ENCODE assay signal across 8 mouse cellular contexts in genomic region chr10:24753536-24754250, GRCm38 (mm10). TPM values are rescaled to one million over a fixed set of nuclear protein-coding genes. Genes with fewer than 3 reads are reported as not detected.
DNase-seq lines count a peak whose midpoint lies in the region; ATAC-seq and TF ChIP-seq lines count a peak whose summit lies in the region.

No protein-coding gene starts in this region.

- no peak for TF ChIP-seq CTCF in E14TG2a.4 (conservative IDR thresholded peaks at IDR 0.05; ENCODE audit: low read length)

- H3K27ac ChIP-seq in heart, embryonic 12.5 days (ENCODE audit: poor library complexity, severe bottlenecking), result no peak overlapping the region
- no peak overlapping the region for H3K27ac ChIP-seq in hindbrain, embryonic 13.5 days
- no peak overlapping the region; the same call in 1 of the 2 replicates for H3K27ac ChIP-seq in lung, embryonic 15.5 days

- peak overlapping the region; percentile 60 for H3K4me2 ChIP-seq in heart, embryonic 12.5 days
- peak overlapping the region; percentile 33; the same call in 1 of the 2 replicates for H3K4me2 ChIP-seq in hindbrain, embryonic 13.5 days
- peak overlapping the region; percentile 41 for H3K4me2 ChIP-seq in lung, embryonic 15.5 days

- WGBS in heart, embryonic 12.5 days, result 62% methylated on average over 16 of the region's 16 CpGs
- 75% methylated on average over 16 of the region's 16 CpGs for WGBS in hindbrain, embryonic 13.5 days
- 49% methylated on average over 16 of the region's 16 CpGs for WGBS in lung, embryonic 15.5 days

- DNase-seq in heart, postnatal 10 days, result no peak
- no peak for DNase-seq in urinary bladder, adult 2 months (ENCODE audit: low spot score)
- DNase-seq in cerebellum, adult 9-11 months, result no peak

- H3K27me3 ChIP-seq in heart, embryonic 12.5 days (replicated peaks), result no peaks in the 10 kb centered on the region
- H3K27me3 ChIP-seq in E14TG2a.4 (ENCODE audit: insufficient read depth, low read length), result no peaks in the 10 kb centered on the region; the same call in 1 of the 2 replicates
- H3K27me3 ChIP-seq in hindbrain, embryonic 13.5 days, result no peaks in the 10 kb centered on the region
- H3K27me3 ChIP-seq in lung, embryonic 15.5 days, result no peaks in the 10 kb centered on the region

- peaks cover 7% of the 10 kb centered on the region for H3K4me1 ChIP-seq in heart, embryonic 12.5 days (replicated peaks)
- peaks cover 15% of the 10 kb centered on the region for H3K4me1 ChIP-seq in E14TG2a.4 (replicated peaks; ENCODE audit: low read depth, low read length)
- H3K4me1 ChIP-seq in hindbrain, embryonic 13.5 days (replicated peaks), result peaks cover 8% of the 10 kb centered on the region; the same call in 1 of the 2 replicates
- H3K4me1 ChIP-seq in lung, embryonic 15.5 days, result 0 out of 2 replicates have a peak, but pooled peaks cover 3% of the 10 kb centered on the region

- ATAC-seq in heart, embryonic 12.5 days (ENCODE audit: insufficient number of reproducible peaks, low FRiP score), result no peak
- ATAC-seq in hindbrain, embryonic 13.5 days (ENCODE audit: low FRiP score), result no peak
- no peak for ATAC-seq in lung, embryonic 15.5 days (ENCODE audit: borderline replicate concordance, extremely low read depth, low FRiP score, low TSS enrichment)
- no peak for ATAC-seq in monocyte, adult 5-6 weeks (replicated peaks; ENCODE audit: insufficient number of reproducible peaks, low FRiP score, low TSS enrichment, poor library complexity, severe bottlenecking)

- intact Hi-C loops in heart, postnatal 10 days (cut with DNase I), result no loop called here

- no peaks in the 10 kb centered on the region for H3K36me3 ChIP-seq in heart, embryonic 12.5 days
- no peaks in the 10 kb centered on the region for H3K36me3 ChIP-seq in E14TG2a.4 (ENCODE audit: insufficient read depth, low read length)
- no peaks in the 10 kb centered on the region for H3K36me3 ChIP-seq in hindbrain, embryonic 13.5 days
- H3K36me3 ChIP-seq in lung, embryonic 15.5 days, result no peaks in the 10 kb centered on the region

- peak overlapping the region; percentile 35 for H3K4me3 ChIP-seq in heart, embryonic 12.5 days
- H3K4me3 ChIP-seq in E14TG2a.4 (replicated peaks; ENCODE audit: low read length), result peak overlapping the region; percentile 74
- H3K4me3 ChIP-seq in hindbrain, embryonic 13.5 days, result no peak overlapping the region
- peak overlapping the region; percentile 31 for H3K4me3 ChIP-seq in lung, embryonic 15.5 days

- peak overlapping the region; percentile 53; the same call in 1 of the 2 replicates for H3K9ac ChIP-seq in heart, embryonic 12.5 days
- no peak overlapping the region for H3K9ac ChIP-seq in hindbrain, embryonic 13.5 days
- H3K9ac ChIP-seq in lung, embryonic 15.5 days, result no peak overlapping the region

- no peaks in the 10 kb centered on the region for H3K9me3 ChIP-seq in heart, embryonic 12.5 days (replicated peaks)
- no peaks in the 10 kb centered on the region for H3K9me3 ChIP-seq in E14TG2a.4 (ENCODE audit: low read length)
- H3K9me3 ChIP-seq in hindbrain, embryonic 13.5 days, result no peaks in the 10 kb centered on the region
- H3K9me3 ChIP-seq in lung, embryonic 15.5 days, result no peaks in the 10 kb centered on the region

RNA-seq across cellular contexts. Expression of gene Enpp1, which starts 41.7 kb away (rescaled TPM):
- 7.3 and 8.0 TPM in 2 replicates for polyA plus RNA-seq in heart, embryonic 12.5 days (2016; fragmentation: Nextera tagmentation; extraction: Ambion mirVana)
- total RNA-seq in heart, postnatal 10 days (2021), result 1 to 10 TPM; 6.4 to 6.5 TPM
- polyA plus RNA-seq in hindbrain, embryonic 13.5 days (2015; fragmentation: Nextera tagmentation; extraction: Ambion mirVana), result 2.8 and 3.2 TPM in 2 replicates
- 3.0 and 3.1 TPM in 2 replicates for polyA plus RNA-seq in lung, embryonic 15.5 days (2015; fragmentation: Nextera tagmentation; extraction: Ambion mirVana)
- 10.2 and 14.5 TPM in 2 replicates for polyA plus RNA-seq in urinary bladder, adult 2 months (2012; rRNA removed)
- 7.9 to 13.7 TPM (median 10.3 TPM) in 3 replicates for total RNA-seq in monocyte, adult 5-6 weeks (2017)
